In genomic region chr5:120304295-120304701, GRCm38 (mm10) we compare ENCODE assay signal across 10 mouse cellular contexts.
DNase-seq lines count a peak whose midpoint lies in the region; ATAC-seq and TF ChIP-seq lines count a peak whose summit lies in the region.
"Had no signal": no experiment of that assay in that cellular context is flagged by ENCODE, and none has a peak within 500 bp of the region (broad histone marks: within the 10 kb centered on the region; RNA-seq: fewer than 3 reads in every experiment).

No protein-coding gene starts in this region.

- TF ChIP-seq CTCF in midbrain, postnatal 0 days (IDR thresholded peaks at IDR 0.05), result no peak

- H3K4me2 ChIP-seq in kidney, embryonic 16.5 days (replicated peaks; ENCODE audit: low read depth, low read length), result peak overlapping the region; percentile 52
- peak overlapping the region; percentile 34 for H3K4me2 ChIP-seq in hindbrain, embryonic 14.5 days (replicated peaks)
- H3K4me2 ChIP-seq in midbrain, postnatal 0 days (ENCODE audit: low read depth, low read length, poor library complexity, severe bottlenecking), result no peak overlapping the region

- 7% methylated on average over 13 of the region's 13 CpGs for WGBS in kidney, embryonic 16.5 days
- 11% methylated on average over 13 of the region's 13 CpGs for WGBS in forebrain, embryonic 10.5 days
- 8% methylated on average over 12 of the region's 13 CpGs for WGBS in hindbrain, embryonic 14.5 days
- WGBS in midbrain, postnatal 0 days, result 15% methylated on average over 13 of the region's 13 CpGs

- no peak for DNase-seq in kidney, postnatal 25 days
- peak; percentile 53 for DNase-seq in forebrain, embryonic 10.5 days (ENCODE audit: extremely low spot score, low spot score)
- no peak for DNase-seq in hindbrain, embryonic 14.5 days (ENCODE audit: low spot score)
- peak; percentile 65 for DNase-seq in midbrain, postnatal 0 days (ENCODE audit: low spot score)
- DNase-seq in Muller cell, postnatal 12 days (ENCODE audit: inconsistent ontology term), result no peak
- no peak for DNase-seq in adrenal gland, postnatal 10 days
- DNase-seq in urinary bladder, postnatal 36 days (ENCODE audit: low spot score in 2 of 2), result no peak
- DNase-seq: adrenal gland, adult 2 months had no signal

- H3K9ac ChIP-seq in kidney, embryonic 16.5 days (replicated peaks; ENCODE audit: low read length), result peak overlapping the region; percentile 48; the same call in 1 of the 2 replicates
- no peak overlapping the region for H3K9ac ChIP-seq in hindbrain, embryonic 14.5 days
- H3K9ac ChIP-seq in midbrain, postnatal 0 days (replicated peaks; ENCODE audit: low read length, poor library complexity, severe bottlenecking), result no peak overlapping the region

- H3K27me3 ChIP-seq in kidney, embryonic 16.5 days (ENCODE audit: insufficient read depth, low read length), result peaks cover 56% of the 10 kb centered on the region
- H3K27me3 ChIP-seq in forebrain, embryonic 10.5 days (ENCODE audit: poor library complexity, severe bottlenecking), result peaks cover 75% of the 10 kb centered on the region
- H3K27me3 ChIP-seq in hindbrain, embryonic 14.5 days (ENCODE audit: control insufficient read depth, insufficient read depth, low read length), result peaks cover 34% of the 10 kb centered on the region
- peaks cover 9% of the 10 kb centered on the region; the same call in 1 of the 2 replicates for H3K27me3 ChIP-seq in midbrain, postnatal 0 days (ENCODE audit: insufficient read depth, low read length)

- peak overlapping the region; percentile 30 for H3K4me3 ChIP-seq in kidney, embryonic 16.5 days (ENCODE audit: low read length)
- peak overlapping the region; percentile 39 for H3K4me3 ChIP-seq in forebrain, embryonic 10.5 days
- H3K4me3 ChIP-seq in hindbrain, embryonic 14.5 days (replicated peaks; ENCODE audit: low read length), result no peak overlapping the region
- H3K4me3 ChIP-seq in midbrain, postnatal 0 days (ENCODE audit: low read depth, low read length), result no peak overlapping the region

- ATAC-seq in kidney, embryonic 16.5 days (ENCODE audit: low FRiP score, low TSS enrichment), result 0 out of 2 replicates have a peak, but pooled peaks have one; percentile 41
- peak; percentile 47; the same call in 1 of the 2 replicates for ATAC-seq in hindbrain, embryonic 14.5 days (ENCODE audit: low FRiP score)
- ATAC-seq in midbrain, postnatal 0 days (ENCODE audit: low FRiP score), result no peak

- peaks cover 18% of the 10 kb centered on the region for H3K4me1 ChIP-seq in kidney, embryonic 16.5 days (ENCODE audit: insufficient read depth, low read length)
- H3K4me1 ChIP-seq in forebrain, embryonic 10.5 days, result peaks cover 62% of the 10 kb centered on the region
- peaks cover 27% of the 10 kb centered on the region for H3K4me1 ChIP-seq in hindbrain, embryonic 14.5 days (replicated peaks; ENCODE audit: control insufficient read depth, insufficient read depth, low read length)
- H3K4me1 ChIP-seq in midbrain, postnatal 0 days (ENCODE audit: insufficient read depth, low read length), result 0 out of 2 replicates have a peak, but pooled peaks cover 5% of the 10 kb centered on the region

- H3K9me3 ChIP-seq in kidney, embryonic 16.5 days (ENCODE audit: low read length), result no peaks in the 10 kb centered on the region
- H3K9me3 ChIP-seq in forebrain, embryonic 10.5 days, result no peaks in the 10 kb centered on the region
- H3K9me3 ChIP-seq in hindbrain, embryonic 14.5 days (ENCODE audit: control insufficient read depth, low read length), result no peaks in the 10 kb centered on the region
- H3K9me3 ChIP-seq in midbrain, postnatal 0 days (ENCODE audit: low read length), result no peaks in the 10 kb centered on the region

- no peaks in the 10 kb centered on the region for H3K36me3 ChIP-seq in kidney, embryonic 16.5 days (ENCODE audit: insufficient read depth, low read length)
- no peaks in the 10 kb centered on the region for H3K36me3 ChIP-seq in forebrain, embryonic 10.5 days (replicated peaks)
- H3K36me3 ChIP-seq in hindbrain, embryonic 14.5 days (replicated peaks; ENCODE audit: control insufficient read depth, insufficient read depth), result no peaks in the 10 kb centered on the region
- no peaks in the 10 kb centered on the region for H3K36me3 ChIP-seq in midbrain, postnatal 0 days (ENCODE audit: insufficient read depth, low read length)
- H3K36me3 ChIP-seq: G1E had no signal

- H3K27ac ChIP-seq in kidney, embryonic 16.5 days (ENCODE audit: low read length), result no peak overlapping the region
- peak overlapping the region; percentile 87 for H3K27ac ChIP-seq in forebrain, embryonic 10.5 days
- H3K27ac ChIP-seq in hindbrain, embryonic 14.5 days, result no peak overlapping the region
- no peak overlapping the region for H3K27ac ChIP-seq in midbrain, postnatal 0 days (ENCODE audit: low read depth, low read length)

Comparison
In these comparisons a context has a peak if more than half of its experiments do, and no peak if none do; other contexts are left out.
1. H3K4me3 ChIP-seq: peak in kidney, embryonic 16.5 days (single experiment) and forebrain, embryonic 10.5 days (single experiment); none in hindbrain, embryonic 14.5 days (single experiment) and midbrain, postnatal 0 days (single experiment).
2. DNase-seq: peak in forebrain, embryonic 10.5 days (single experiment) and midbrain, postnatal 0 days (single experiment); none in kidney, postnatal 25 days (0 of 2), hindbrain, embryonic 14.5 days (single experiment), Muller cell, postnatal 12 days (single experiment), adrenal gland, postnatal 10 days (single experiment) and urinary bladder, postnatal 36 days (0 of 2).